Mouse (Mus musculus) C2C12 (cell line): ENCODE measurements around the gene Arih2.

Experiments
- CEBPB ChIP-seq: IDR thresholded peaks from one replicate; pipeline ENCODE4 v1.6.1; 2011; ENCODE audit warnings: low read depth, mild to moderate bottlenecking, control low read depth, moderate library complexity
- CTCF ChIP-seq: IDR thresholded peaks from one replicate; pipeline ENCODE4 v1.5.1; 2011; ENCODE audit not compliant: control insufficient read depth, insufficient read depth, insufficient read length
- FOSL1 ChIP-seq: IDR thresholded peaks from one replicate; pipeline ENCODE4 v1.8.0; 2011; ENCODE audit warnings: mild to moderate bottlenecking, low read length; ENCODE audit not compliant: poor library complexity, insufficient read depth, severe bottlenecking
- MAX ChIP-seq: IDR thresholded peaks from one replicate; pipeline ENCODE4 v1.6.1; 2011; ENCODE audit warnings: mild to moderate bottlenecking, control low read depth
- USF1 ChIP-seq: IDR thresholded peaks from one replicate; pipeline ENCODE4 v1.6.1; 2011; ENCODE audit warnings: low read depth, mild to moderate bottlenecking, control low read depth, moderate library complexity

DNA sequence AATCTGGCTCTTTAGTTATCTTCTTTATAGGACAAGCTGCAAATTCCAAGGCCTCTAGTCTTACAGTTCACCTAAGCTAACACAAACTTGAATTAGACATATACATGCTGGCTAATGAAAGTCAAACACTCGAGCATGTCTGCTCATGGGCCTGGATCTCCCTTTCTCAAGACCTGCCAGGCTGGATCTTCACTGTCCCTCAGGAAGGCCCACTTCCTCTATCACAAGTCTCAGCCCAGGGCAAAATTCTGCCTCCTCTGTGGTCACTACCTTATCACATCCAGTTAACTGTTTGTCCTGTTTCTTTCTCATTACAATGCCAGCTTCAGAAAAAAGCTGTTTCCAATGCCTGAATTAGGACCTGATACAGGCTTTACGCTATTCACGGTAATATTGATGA lies 54.8 kb downstream of the Arih2 start:
- TF ChIP-seq CTCF (no peak), MAX (no peak), USF1 (no peak), CEBPB (no peak), FOSL1 (no peak)
